Mouse (Mus musculus) Patski (cell line): ENCODE results near the gene Rassf5. TPM values are rescaled to one million over a fixed set of nuclear protein-coding genes. Genes with fewer than 3 reads are reported as not detected.
"Not testable (repeated sequence)": the region's sequence is repeated elsewhere in the genome, so short reads cannot be mapped to it uniquely, and the experiment has no call there.

Source experiments
- ATAC-seq: fragments of 100-300 bp; one replicate; pipeline ENCODE4 v1.8.0; 2021
- CTCF ChIA-PET: fragments of 350-600 bp; sonication (Branson Sonifier 250); formaldehyde crosslinking; loops from one replicate; lab custom pipeline; 2022; ENCODE audit warnings: inconsistent platforms; lab: Charles Lee
- POLR2A ChIA-PET: fragments of 350-600 bp; sonication (Branson Sonifier 250); formaldehyde crosslinking; loops from one replicate; lab custom pipeline; 2022; ENCODE audit warnings: antibody characterized with exemption, inconsistent platforms; lab: Charles Lee
- DNase-seq: peaks from one replicate; pipeline ENCODE4 v3.0.0-alpha.2; 2011; ENCODE audit warnings: low read depth, low spot score
- H3K27me3 ChIP-seq: fragments of 371-371 bp; one replicate; pipeline ENCODE4 v1.5.1; 2021
- CTCF ChIP-seq: fragments of 100-300 bp; IDR thresholded peaks from one replicate; pipeline ENCODE4 v1.5.1; 2021
- in situ Hi-C: fragments of 300-500 bp; cut with MboI; formaldehyde crosslinking; loops from 3 replicates; pipeline ENCODE4 v1.11.1; 2018; ENCODE audit warnings: low pct_unique_long_range_greater_than_20kb, mixed read lengths
- polyA plus RNA-seq: library from polyadenylated mRNA; unstranded; gene quantifications from one replicate; pipeline ENCODE4 v1.2.3, GENCODE M21; 2021

Gene Rassf5
- polyA plus RNA-seq, 1 experiment from 2014 or later = 9.5 TPM

DNA sequence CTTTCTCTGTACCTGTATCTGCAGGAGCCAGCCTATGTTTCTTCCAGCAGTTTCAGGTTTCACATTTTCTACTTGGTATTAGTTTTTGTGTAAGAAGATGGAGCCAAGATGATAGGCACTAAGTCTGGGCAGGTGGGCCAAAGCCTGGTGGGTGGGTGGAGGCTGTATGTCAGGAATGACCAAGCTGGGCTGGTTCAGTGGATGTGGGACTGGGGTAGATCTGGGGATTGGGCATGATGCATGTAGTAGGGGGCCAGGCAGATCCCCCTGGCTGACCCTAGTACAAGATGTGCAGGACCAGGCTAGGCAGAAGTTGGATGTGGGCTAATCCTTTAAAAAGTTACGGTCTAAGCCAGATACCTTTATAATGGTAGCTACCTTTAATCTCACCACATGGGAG is 69.9 kb downstream of the Rassf5 start:
- TF ChIP-seq CTCF = no peak
- no peaks in the 10 kb centered on the region for H3K27me3 ChIP-seq
- ChIA-PET POLR2A (no interaction called here), CTCF (interaction anchor here (3.9 kb wide), 1 partner anchor 85 kb away, joined by 12 read pairs; no protein-coding TSS in a partner anchor)
- ATAC-seq (no peak), DNase-seq (no peak)
- in situ Hi-C loops = no loop called here

DNA sequence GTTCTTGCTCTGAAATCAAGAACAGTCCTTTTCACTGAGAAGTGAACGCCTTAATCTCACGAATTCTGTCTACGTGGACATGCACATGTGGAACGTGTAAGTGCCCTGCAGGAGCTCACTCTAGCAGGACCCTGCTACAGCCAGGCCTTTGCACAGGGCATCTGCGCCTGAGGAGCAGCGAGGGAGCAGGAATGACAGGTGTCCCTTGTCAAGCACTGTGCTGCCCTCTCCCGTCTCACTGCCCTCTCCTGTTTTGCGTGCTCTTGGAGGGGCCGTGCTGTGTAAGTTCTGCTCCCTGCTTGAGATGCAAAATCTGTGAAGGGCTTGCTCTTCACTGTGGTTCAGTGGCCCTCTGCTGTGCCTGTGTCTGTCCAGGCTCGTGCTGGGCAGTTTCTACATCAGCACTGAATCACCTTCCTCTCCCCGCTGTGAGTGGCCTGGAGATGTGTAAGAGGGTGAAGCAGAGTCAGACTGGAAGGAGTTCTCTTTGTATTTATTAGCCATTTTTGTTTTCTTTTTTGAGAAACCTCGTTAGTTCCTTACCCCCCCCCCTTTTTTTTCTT is 70.7 kb downstream of the Rassf5 start:
- H3K27me3 ChIP-seq = no peaks in the 10 kb centered on the region
- DNase-seq (no peak), ATAC-seq (no peak)
- CTCF ChIA-PET = interaction anchor here (1.3 to 3.9 kb wide), 3 partner anchors 8 to 86 kb away, joined by 3 to 12 read pairs (median 4); no protein-coding TSS in a partner anchor
- POLR2A ChIA-PET = no interaction called here
- in situ Hi-C loops = no loop called here
- no peak for TF ChIP-seq CTCF

DNA sequence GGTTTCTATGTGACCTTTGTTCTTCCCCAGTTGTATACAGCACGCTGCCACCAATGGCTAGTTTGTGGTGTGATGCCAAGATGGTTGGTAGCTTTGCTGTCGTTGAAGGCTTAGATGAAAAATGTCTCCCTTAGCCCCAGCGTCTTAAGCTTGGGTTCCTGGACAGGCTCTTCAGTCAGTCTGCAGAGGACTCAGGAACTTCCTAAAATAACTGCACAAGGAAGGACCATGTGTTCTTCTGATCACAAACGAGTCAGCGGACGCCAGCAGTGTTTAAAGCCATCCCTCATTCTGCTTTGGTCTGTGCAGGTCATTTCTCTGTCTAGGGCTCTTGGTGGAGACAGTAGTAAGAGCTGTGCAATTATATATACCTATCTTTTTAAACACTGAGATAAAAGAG is 71.2 kb downstream of the Rassf5 start:
- H3K27me3 ChIP-seq = no peaks in the 10 kb centered on the region
- ChIA-PET POLR2A (no interaction called here), CTCF (interaction anchor here (1.3 to 1.4 kb wide), 2 partner anchors 8 to 58 kb away, joined by 3 to 4 read pairs; no protein-coding TSS in a partner anchor)
- TF ChIP-seq CTCF = no peak
- ATAC-seq (no peak), DNase-seq (no peak)
- in situ Hi-C loops = no loop called here

DNA sequence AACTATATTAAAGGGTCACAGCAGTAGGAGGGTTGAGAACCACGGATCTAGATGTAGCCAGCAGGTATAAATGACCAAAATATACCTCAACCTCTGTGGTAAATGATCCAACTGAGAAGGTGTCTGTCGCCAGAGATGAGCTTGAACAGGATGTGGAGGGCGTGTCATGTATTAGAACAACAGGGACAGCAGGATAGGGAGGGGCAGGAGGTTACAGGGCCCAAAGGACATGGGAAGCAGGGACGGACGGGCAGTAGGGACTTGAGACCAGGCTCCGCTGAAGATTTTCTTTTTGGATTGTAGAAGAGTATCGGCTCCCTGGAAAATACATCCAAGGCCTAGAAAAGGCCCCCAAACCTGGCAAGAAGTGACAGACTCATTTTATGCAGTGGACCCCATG is 72.1 kb downstream of the Rassf5 start:
- POLR2A ChIA-PET = no interaction called here
- in situ Hi-C loops = no loop called here
- no peak for ATAC-seq

DNA sequence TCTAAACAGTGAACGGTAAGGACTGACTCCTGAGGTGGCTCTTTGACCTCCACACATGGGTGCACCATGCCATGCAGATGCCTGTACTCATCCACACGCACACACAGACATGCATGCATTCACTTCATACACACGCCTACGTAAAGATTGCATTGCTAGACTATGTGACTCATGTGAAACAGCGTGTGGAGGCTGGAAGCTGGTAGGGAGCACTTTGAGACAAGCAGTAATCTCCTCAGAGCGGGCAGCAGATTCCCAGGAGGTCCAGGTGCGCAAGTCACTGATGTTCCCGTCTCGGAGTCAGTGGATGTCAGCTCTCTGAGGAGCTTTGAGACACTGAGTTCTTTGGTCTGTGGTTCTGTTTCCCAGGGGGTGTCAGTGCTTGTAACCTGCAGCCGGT is 77.4 kb downstream of the Rassf5 start:
- no peak for DNase-seq
- H3K27me3 ChIP-seq = no peaks in the 10 kb centered on the region
- in situ Hi-C loops = no loop called here
- no peak for ATAC-seq
- no peak for TF ChIP-seq CTCF
- ChIA-PET POLR2A (interaction anchor here (0.8 to 1.3 kb wide), 2 partner anchors 14 to 27 kb away, joined by 3 read pairs; no protein-coding TSS in a partner anchor), CTCF (interaction anchor here (1.7 kb wide), 1 partner anchor 16 kb away, joined by 5 read pairs; no protein-coding TSS in a partner anchor)

More for the DNA sequence above, 72.1 kb downstream of the Rassf5 start:
- TF ChIP-seq CTCF = no peak
- H3K27me3 ChIP-seq = no peaks in the 10 kb centered on the region
- no peak for DNase-seq
- CTCF ChIA-PET = interaction anchor here (1.3 to 1.4 kb wide), 2 partner anchors 9 to 58 kb away, joined by 3 to 4 read pairs; no protein-coding TSS in a partner anchor

DNA sequence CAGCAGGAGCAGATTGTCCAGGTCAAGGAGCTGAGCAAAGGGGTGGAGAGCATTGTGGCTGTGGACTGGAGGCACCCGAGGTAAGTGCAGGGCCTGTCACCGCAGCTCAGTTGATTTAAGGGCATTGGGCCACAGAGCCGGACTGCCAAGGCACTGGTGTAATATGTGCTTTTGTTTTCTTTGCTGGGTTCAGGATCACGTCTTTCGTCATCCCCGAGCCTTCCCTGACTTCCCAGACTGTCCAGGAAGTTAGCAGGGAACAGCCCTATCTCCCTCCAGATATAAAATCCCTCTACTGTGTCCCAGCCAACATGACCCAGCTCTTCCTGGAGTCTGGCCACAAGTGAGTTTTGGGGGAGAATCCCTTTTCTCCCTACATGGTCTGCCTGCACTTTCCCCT is 80.6 kb downstream of the Rassf5 start:
- TF ChIP-seq CTCF = no peak
- CTCF ChIA-PET = interaction anchor here (1.0 to 1.4 kb wide), 2 partner anchors 9 to 17 kb away, joined by 3 read pairs; no protein-coding TSS in a partner anchor
- in situ Hi-C loops = no loop called here
- ATAC-seq (no peak), DNase-seq (no peak)
- no peaks in the 10 kb centered on the region for H3K27me3 ChIP-seq
- POLR2A ChIA-PET = interaction anchor here (1.2 kb wide), 1 partner anchor 11 kb away, joined by 4 read pairs; the partner anchor contains the start of gene Eif2d

DNA sequence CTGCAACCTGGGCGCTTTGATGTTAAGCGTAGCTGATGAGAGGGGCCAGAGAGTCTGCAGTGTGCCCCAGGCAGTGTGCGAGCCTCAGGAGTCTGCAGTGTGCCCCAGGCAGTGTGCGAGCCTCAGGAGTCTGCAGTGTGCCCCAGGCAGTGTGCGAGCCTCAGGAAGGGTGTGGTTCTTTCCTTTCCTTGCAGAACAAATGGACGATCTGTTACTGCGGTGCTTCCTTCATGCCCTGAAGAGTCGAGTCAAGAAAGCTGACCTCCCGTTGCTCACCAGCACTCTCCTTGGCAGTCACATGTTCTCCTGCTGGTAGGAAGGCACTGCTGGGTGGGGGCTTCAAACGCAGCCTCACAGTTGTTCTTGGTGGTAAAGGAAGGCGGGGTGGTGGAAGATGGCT is 84.0 kb downstream of the Rassf5 start:
- no peak for ATAC-seq
- in situ Hi-C loops = no loop called here
- ChIA-PET POLR2A (no interaction called here), CTCF (interaction anchor here (4.3 kb wide), 1 partner anchor 45 kb away, joined by 15 read pairs; no protein-coding TSS in a partner anchor)
- DNase-seq = no peak
- no peak for TF ChIP-seq CTCF
- H3K27me3 ChIP-seq = no peaks in the 10 kb centered on the region

DNA sequence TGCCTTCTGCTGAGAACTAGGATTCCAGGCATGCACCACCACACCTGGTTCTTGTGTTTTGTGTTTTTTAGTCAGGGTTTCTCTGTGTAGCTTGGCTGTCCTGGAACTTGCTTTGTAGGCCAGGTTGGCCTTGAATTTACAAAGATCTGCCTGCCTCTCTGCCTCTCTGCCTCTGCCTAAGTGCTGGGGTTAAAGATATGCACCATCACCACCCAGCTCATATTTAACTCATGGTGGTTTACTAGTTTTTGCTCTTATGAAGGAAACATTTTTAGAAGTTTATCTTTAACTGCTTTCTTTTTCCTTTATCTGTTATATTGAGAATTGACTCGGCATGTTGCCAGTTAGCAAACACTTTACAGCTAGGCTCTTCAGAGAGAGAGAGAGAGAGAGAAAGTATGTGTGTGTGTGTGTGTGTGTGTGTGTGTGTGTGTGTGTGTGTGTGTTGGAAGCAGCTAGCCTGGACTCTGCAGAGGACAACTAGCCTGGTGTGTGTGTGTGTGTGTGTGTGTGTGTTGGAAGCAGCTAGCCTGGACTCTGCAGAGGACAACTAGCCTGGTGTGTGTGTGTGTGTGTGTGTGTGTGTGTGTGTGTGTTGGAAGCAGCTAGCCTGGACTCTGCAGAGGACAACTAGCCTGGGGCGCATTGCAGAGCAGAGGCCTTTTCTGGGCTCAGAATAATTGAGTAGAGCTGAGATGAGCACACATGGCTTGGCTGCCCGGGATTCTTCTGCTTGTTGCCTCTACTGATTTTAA is 85.3 kb downstream of the Rassf5 start:
- DNase-seq, ATAC-seq, H3K27me3 ChIP-seq, in situ Hi-C loops: not testable (repeated sequence)
- POLR2A ChIA-PET = interaction anchor here (0.6 to 0.8 kb wide), 3 partner anchors 44 to 93 kb away, joined by 3 read pairs; no protein-coding TSS in a partner anchor
- CTCF ChIA-PET = interaction anchor here (0.7 to 4.3 kb wide), 3 partner anchors 43 to 105 kb away, joined by 3 to 15 read pairs (median 3); no protein-coding TSS in a partner anchor

DNA sequence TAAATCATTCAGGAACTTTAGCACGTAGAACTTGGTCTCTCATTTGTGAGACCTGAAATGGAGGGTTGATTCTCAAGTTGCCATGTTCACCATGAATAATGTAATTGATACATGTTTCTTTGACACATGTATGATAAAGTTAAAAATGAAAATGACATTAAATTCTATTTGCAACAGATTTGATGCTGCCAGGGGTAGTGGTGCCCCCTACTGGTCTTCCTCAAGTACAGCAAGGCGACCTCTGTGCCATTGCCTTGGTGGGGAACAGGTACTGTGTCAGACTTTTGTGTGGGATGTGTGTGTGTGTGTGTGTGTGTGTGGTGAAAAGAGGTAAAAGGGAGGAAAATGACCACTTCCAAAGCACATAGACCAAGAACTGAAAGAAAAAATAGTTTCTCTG is 89.6 kb downstream of the Rassf5 start:
- DNase-seq (no peak), ATAC-seq (no peak)
- POLR2A ChIA-PET = no interaction called here
- in situ Hi-C loops = no loop called here
- CTCF ChIA-PET = interaction anchor here (0.7 to 1.3 kb wide), 4 partner anchors 9 to 103 kb away, joined by 3 to 7 read pairs (median 3); no protein-coding TSS in a partner anchor
- peak; percentile 93 for TF ChIP-seq CTCF
- no peaks in the 10 kb centered on the region for H3K27me3 ChIP-seq

DNA sequence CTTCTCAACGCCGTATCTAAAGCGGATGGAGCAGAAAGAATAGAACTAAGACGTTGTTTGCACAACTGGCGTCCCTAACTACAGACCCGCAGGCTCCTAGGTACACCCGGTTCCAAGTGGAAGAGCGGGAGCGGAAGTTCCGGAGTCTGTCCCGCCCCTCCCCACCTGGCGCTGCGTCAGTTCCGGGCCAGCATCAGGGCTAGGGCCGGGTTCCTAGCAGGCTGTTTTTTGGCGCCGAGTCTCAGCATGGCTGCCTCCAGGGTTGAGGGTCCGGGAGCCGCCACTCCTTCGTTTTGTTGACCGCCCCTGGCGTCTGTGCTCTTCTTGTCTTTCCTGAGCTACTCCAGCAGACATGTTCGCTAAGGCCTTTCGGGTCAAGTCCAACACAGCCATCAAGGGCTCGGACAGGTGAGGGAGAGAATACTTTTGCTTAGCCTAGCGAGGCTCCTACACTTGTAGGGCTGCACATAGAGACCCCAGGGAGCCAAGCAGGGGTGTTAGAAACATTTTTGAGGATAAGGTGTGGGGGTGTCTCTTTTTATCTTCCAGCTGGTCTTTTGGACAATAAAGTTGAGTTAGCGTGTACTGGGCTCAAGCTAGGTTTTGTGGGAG is 91.9 kb downstream of the Rassf5 start, which contains the start of gene Eif2d:
Eif2d (plus strand) TSS at position 164 of the 612 bp plus-strand sequence.
- no peak for DNase-seq
- TF ChIP-seq CTCF = no peak
- ChIA-PET CTCF (interaction anchor here (1.5 to 2.2 kb wide), 3 partner anchors 34 to 41 kb away, joined by 3 to 18 read pairs (median 13); no protein-coding TSS in a partner anchor), POLR2A (interaction anchor here (0.6 to 1.5 kb wide), 6 partner anchors 9 to 36 kb away, joined by 3 to 4 read pairs (median 3); partner anchors contain the start of gene Dyrk3)
- peak; percentile 98 for ATAC-seq
- H3K27me3 ChIP-seq = no peaks in the 10 kb centered on the region
- in situ Hi-C loops = no loop called here
